Mouse (Mus musculus): ENCODE data around the gene Tmem200a. TPM values are rescaled to one million over a fixed set of nuclear protein-coding genes. Genes with fewer than 3 reads are reported as not detected.
"Not testable (repeated sequence)": the region's sequence is repeated elsewhere in the genome, so short reads cannot be mapped to it uniquely, and the experiment has no call there.

The Tmem200a gene
- polyA plus RNA-seq, 1 experiment = 1.6 TPM

- Histone ChIP-seq H3K79me3 (ENCODE audit: low read depth) (no peaks in the 10 kb centered on the region), H3ac (ENCODE audit: control insufficient read depth, insufficient read length, low read depth) (no peak overlapping the region), H3K79me2 (ENCODE audit: control insufficient read depth, insufficient read depth) (no peaks in the 10 kb centered on the region), H3K27me3 (ENCODE audit: control insufficient read depth, insufficient read depth, insufficient read length) (no peaks in the 10 kb centered on the region), H3K4me3 (ENCODE audit: insufficient read depth, poor library complexity, severe bottlenecking) (no peak overlapping the region), H3K36me3 (ENCODE audit: control insufficient read depth, insufficient read depth) (no peaks in the 10 kb centered on the region)
- TF ChIP-seq USF1 (IDR thresholded peaks at IDR 0.05; ENCODE audit: low read depth) (no peak), FOSL1 (IDR thresholded peaks at IDR 0.05; ENCODE audit: insufficient read depth, low read length, poor library complexity, severe bottlenecking) (no peak), CTCF (IDR thresholded peaks at IDR 0.05; ENCODE audit: control insufficient read depth, insufficient read depth, insufficient read length) (no peak), CEBPB (IDR thresholded peaks at IDR 0.05; ENCODE audit: low read depth) (no peak), MYOD1 (IDR thresholded peaks at IDR 0.05; ENCODE audit: control insufficient read depth, insufficient read length, low read depth) (no peak), MYOG (IDR thresholded peaks at IDR 0.05; ENCODE audit: control insufficient read depth, extremely low read depth, insufficient read length) (no peak), MAX (IDR thresholded peaks at IDR 0.05) (no peak)
Measured at GRCm38 (mm10) chr10:25908027-25909012, 170.5 kb downstream of the Tmem200a start.

- H3K4me3 ChIP-seq (ENCODE audit: insufficient read depth, poor library complexity, severe bottlenecking); H3ac ChIP-seq (ENCODE audit: control insufficient read depth, insufficient read length, low read depth); H3K79me2 ChIP-seq (ENCODE audit: control insufficient read depth, insufficient read depth); H3K36me3 ChIP-seq (ENCODE audit: control insufficient read depth, insufficient read depth); H3K27me3 ChIP-seq (ENCODE audit: control insufficient read depth, insufficient read depth, insufficient read length); H3K79me3 ChIP-seq (ENCODE audit: low read depth): not testable (repeated sequence)
Measured at GRCm38 (mm10) chr10:25894126-25894525, 184.7 kb downstream of the Tmem200a start.

- TF ChIP-seq MYOD1 (IDR thresholded peaks at IDR 0.05; ENCODE audit: control insufficient read depth, insufficient read length, low read depth) (no peak), CEBPB (IDR thresholded peaks at IDR 0.05; ENCODE audit: low read depth) (no peak)
- H3K36me3 ChIP-seq (ENCODE audit: control insufficient read depth, insufficient read depth) = no peaks in the 10 kb centered on the region
- no peak overlapping the region for H3K4me3 ChIP-seq (ENCODE audit: insufficient read depth, poor library complexity, severe bottlenecking)
Measured at GRCm38 (mm10) chr10:25887225-25887624, 191.6 kb downstream of the Tmem200a start.

GRCm38 (mm10) chr10:25884512-25884911 is 194.3 kb downstream of the Tmem200a start:
- no peak overlapping the region for H3K4me3 ChIP-seq (ENCODE audit: insufficient read depth, poor library complexity, severe bottlenecking)
- H3ac ChIP-seq (ENCODE audit: control insufficient read depth, insufficient read length, low read depth) = no peak overlapping the region
- no peaks in the 10 kb centered on the region for H3K36me3 ChIP-seq (ENCODE audit: control insufficient read depth, insufficient read depth)
- TF ChIP-seq USF1 (IDR thresholded peaks at IDR 0.05; ENCODE audit: low read depth) (no peak), MYOG (IDR thresholded peaks at IDR 0.05; ENCODE audit: control insufficient read depth, extremely low read depth, insufficient read length) (no peak), MAX (IDR thresholded peaks at IDR 0.05) (no peak), FOSL1 (IDR thresholded peaks at IDR 0.05; ENCODE audit: insufficient read depth, low read length, poor library complexity, severe bottlenecking) (no peak), MYOD1 (IDR thresholded peaks at IDR 0.05; ENCODE audit: control insufficient read depth, insufficient read length, low read depth) (no peak), CTCF (IDR thresholded peaks at IDR 0.05; ENCODE audit: control insufficient read depth, insufficient read depth, insufficient read length) (no peak), CEBPB (IDR thresholded peaks at IDR 0.05; ENCODE audit: low read depth) (no peak)
- no peaks in the 10 kb centered on the region for H3K79me3 ChIP-seq (ENCODE audit: low read depth)
- no peaks in the 10 kb centered on the region for H3K79me2 ChIP-seq (ENCODE audit: control insufficient read depth, insufficient read depth)
- H3K27me3 ChIP-seq (ENCODE audit: control insufficient read depth, insufficient read depth, insufficient read length) = no peaks in the 10 kb centered on the region

More at GRCm38 (mm10) chr10:25887225-25887624, 191.6 kb downstream of the Tmem200a start:
- no peaks in the 10 kb centered on the region for H3K79me3 ChIP-seq (ENCODE audit: low read depth)
- no peaks in the 10 kb centered on the region for H3K27me3 ChIP-seq (ENCODE audit: control insufficient read depth, insufficient read depth, insufficient read length)
- H3ac ChIP-seq (ENCODE audit: control insufficient read depth, insufficient read length, low read depth) = no peak overlapping the region
- H3K79me2 ChIP-seq (ENCODE audit: control insufficient read depth, insufficient read depth) = no peaks in the 10 kb centered on the region

- Histone ChIP-seq H3K36me3 (ENCODE audit: control insufficient read depth, insufficient read depth) (no peaks in the 10 kb centered on the region), H3K79me3 (ENCODE audit: low read depth) (no peaks in the 10 kb centered on the region), H3K79me2 (ENCODE audit: control insufficient read depth, insufficient read depth) (no peaks in the 10 kb centered on the region), H3ac (ENCODE audit: control insufficient read depth, insufficient read length, low read depth) (no peak overlapping the region), H3K27me3 (ENCODE audit: control insufficient read depth, insufficient read depth, insufficient read length) (no peaks in the 10 kb centered on the region), H3K4me3 (ENCODE audit: insufficient read depth, poor library complexity, severe bottlenecking) (no peak overlapping the region)
- no peak for TF ChIP-seq CEBPB (IDR thresholded peaks at IDR 0.05; ENCODE audit: low read depth)
- TF ChIP-seq USF1 (IDR thresholded peaks at IDR 0.05; ENCODE audit: low read depth) = no peak
- no peak for TF ChIP-seq FOSL1 (IDR thresholded peaks at IDR 0.05; ENCODE audit: insufficient read depth, low read length, poor library complexity, severe bottlenecking)
- TF ChIP-seq MYOG (IDR thresholded peaks at IDR 0.05; ENCODE audit: control insufficient read depth, extremely low read depth, insufficient read length) = no peak
- TF ChIP-seq MAX (IDR thresholded peaks at IDR 0.05) = no peak
- no peak for TF ChIP-seq CTCF (IDR thresholded peaks at IDR 0.05; ENCODE audit: control insufficient read depth, insufficient read depth, insufficient read length)
- TF ChIP-seq MYOD1 (IDR thresholded peaks at IDR 0.05; ENCODE audit: control insufficient read depth, insufficient read length, low read depth) = no peak
Measured at GRCm38 (mm10) chr10:25877731-25878130, 201.1 kb downstream of the Tmem200a start.

- Histone ChIP-seq H3K79me2 (ENCODE audit: control insufficient read depth, insufficient read depth) (no peaks in the 10 kb centered on the region), H3K27me3 (ENCODE audit: control insufficient read depth, insufficient read depth, insufficient read length) (no peaks in the 10 kb centered on the region), H3ac (ENCODE audit: control insufficient read depth, insufficient read length, low read depth) (no peak overlapping the region), H3K79me3 (ENCODE audit: low read depth) (no peaks in the 10 kb centered on the region), H3K4me3 (ENCODE audit: insufficient read depth, poor library complexity, severe bottlenecking) (no peak overlapping the region), H3K36me3 (ENCODE audit: control insufficient read depth, insufficient read depth) (no peaks in the 10 kb centered on the region)
- TF ChIP-seq CTCF (IDR thresholded peaks at IDR 0.05; ENCODE audit: control insufficient read depth, insufficient read depth, insufficient read length) = no peak
- no peak for TF ChIP-seq CEBPB (IDR thresholded peaks at IDR 0.05; ENCODE audit: low read depth)
- no peak for TF ChIP-seq MYOD1 (IDR thresholded peaks at IDR 0.05; ENCODE audit: control insufficient read depth, insufficient read length, low read depth)
- no peak for TF ChIP-seq FOSL1 (IDR thresholded peaks at IDR 0.05; ENCODE audit: insufficient read depth, low read length, poor library complexity, severe bottlenecking)
- no peak for TF ChIP-seq MAX (IDR thresholded peaks at IDR 0.05)
- TF ChIP-seq USF1 (IDR thresholded peaks at IDR 0.05; ENCODE audit: low read depth) = no peak
- TF ChIP-seq MYOG (IDR thresholded peaks at IDR 0.05; ENCODE audit: control insufficient read depth, extremely low read depth, insufficient read length) = no peak
Measured at GRCm38 (mm10) chr10:25876809-25877208, 202.0 kb downstream of the Tmem200a start.

Measured in C2C12 (cell line).